Mouse (Mus musculus) CH12.LX (cell line): ENCODE data around the gene Rcn1. TPM values are rescaled to one million over a fixed set of nuclear protein-coding genes. Genes with fewer than 3 reads are reported as not detected.

ENCODE experiments used
- DNase-seq: peaks from one replicate; pipeline ENCODE4 v3.0.0-alpha.2; 2013; ENCODE audit errors: extremely low read depth
- H3K27ac ChIP-seq: 2 replicates; pipeline ENCODE4 v1.5.1; 2012; ENCODE audit warnings: low read depth, mild to moderate bottlenecking, control low read depth, moderate library complexity; ENCODE audit not compliant: insufficient read depth
- H3K27me3 ChIP-seq: replicated peaks from 2 replicates; pipeline ENCODE3; 2012; ENCODE audit warnings: inconsistent platforms
- H3K36me3 ChIP-seq, 2 experiments: replicated peaks in 1 of 2; 2 replicates each; pipeline versions ENCODE3 to v1.6.1; 2012; ENCODE audit warnings: inconsistent platforms in 1 of 2, low read length in 1 of 2, mild to moderate bottlenecking in 1 of 2, mixed read lengths in 1 of 2, moderate library complexity in 1 of 2; ENCODE audit not compliant: control insufficient read depth in 1 of 2, insufficient read depth in 1 of 2
- H3K4me1 ChIP-seq, 2 experiments: 2 replicates each; pipeline ENCODE4 v1.6.1; 2012; ENCODE audit warnings: inconsistent platforms in 1 of 2, moderate library complexity in 1 of 2; ENCODE audit not compliant: insufficient read depth in 2 of 2, control insufficient read depth in 1 of 2
- H3K4me2 ChIP-seq: 2 replicates; pipeline ENCODE4 v1.6.1; 2012; ENCODE audit warnings: low read depth, mild to moderate bottlenecking, control low read depth; ENCODE audit not compliant: poor library complexity, insufficient read depth, severe bottlenecking
- H3K4me3 ChIP-seq, 3 experiments: fragments of 150-350 bp in 1 of 3; sonication (generic) in 1 of 3; replicated peaks in 1 of 3; 2 replicates each; pipeline versions ENCODE3 to v1.5.1; 2011 to 2012; ENCODE audit warnings: low read depth in 2 of 3, low read length in 2 of 3, mild to moderate bottlenecking in 2 of 3, moderate library complexity in 2 of 3, control low read depth in 1 of 3, improper control_type of control experiment in 1 of 3, inconsistent platforms in 1 of 3, mixed read lengths in 1 of 3; ENCODE audit not compliant: poor library complexity in 1 of 3
- H3K79me2 ChIP-seq: replicated peaks from 2 replicates; pipeline ENCODE4 v1.6.1; 2012; ENCODE audit warnings: mild to moderate bottlenecking, moderate library complexity; ENCODE audit not compliant: control insufficient read depth, poor library complexity, insufficient read depth, severe bottlenecking; ENCODE audit errors: extremely low read depth
- H3K9ac ChIP-seq: 2 replicates; pipeline ENCODE4 v1.6.1; 2012; ENCODE audit warnings: low read depth, mild to moderate bottlenecking, control low read depth, moderate library complexity; ENCODE audit not compliant: insufficient read depth
- H3K9me3 ChIP-seq: replicated peaks from 2 replicates; pipeline ENCODE3; 2012; ENCODE audit warnings: low read length, inconsistent platforms, mixed read lengths
- BHLHE40 ChIP-seq: IDR thresholded peaks from 2 replicates; pipeline ENCODE4 v1.6.1; 2011; ENCODE audit warnings: mild to moderate bottlenecking, low read depth, low read length, improper control_type of control experiment
- CHD1 ChIP-seq: IDR thresholded peaks from 2 replicates; pipeline ENCODE4 v1.6.1; 2012; ENCODE audit warnings: low read depth, low read length, improper control_type of control experiment, inconsistent platforms
- CTCF ChIP-seq, 2 experiments: IDR thresholded peaks in 1 of 2; conservative IDR thresholded peaks in 1 of 2; 2 replicates each; pipeline ENCODE4 v1.5.1; 2011 to 2012; ENCODE audit warnings: low read depth in 2 of 2, low read length in 2 of 2, improper control_type of control experiment in 1 of 2, inconsistent platforms in 1 of 2, mild to moderate bottlenecking in 1 of 2, moderate library complexity in 1 of 2
- E2F4 ChIP-seq: IDR thresholded peaks from 2 replicates; pipeline ENCODE4 v1.6.1; 2011; ENCODE audit warnings: low read depth, low read length, improper control_type of control experiment; ENCODE audit not compliant: insufficient replicate concordance
- ELF1 ChIP-seq: IDR thresholded peaks from 2 replicates; pipeline ENCODE4 v1.6.1; 2014; ENCODE audit warnings: low read depth, mild to moderate bottlenecking, inconsistent platforms, low read length, improper control_type of control experiment
- EP300 ChIP-seq: IDR thresholded peaks from 2 replicates; pipeline ENCODE4 v1.6.1; 2011; ENCODE audit warnings: low read length, improper control_type of control experiment
- ETS1 ChIP-seq: conservative IDR thresholded peaks from 2 replicates; pipeline ENCODE4 v1.6.1; 2012; ENCODE audit warnings: low read depth, mild to moderate bottlenecking, inconsistent platforms, low read length, improper control_type of control experiment, moderate library complexity
- HCFC1 ChIP-seq: IDR thresholded peaks from 2 replicates; pipeline ENCODE4 v1.6.1; 2012; ENCODE audit warnings: low read depth, mild to moderate bottlenecking, inconsistent platforms, low read length, improper control_type of control experiment
- IRF4 ChIP-seq: IDR thresholded peaks from 2 replicates; pipeline ENCODE4 v1.6.1; 2014; ENCODE audit warnings: low read depth, mild to moderate bottlenecking, inconsistent platforms, low read length, improper control_type of control experiment
- JUN ChIP-seq: IDR thresholded peaks from 2 replicates; pipeline ENCODE4 v1.6.1; 2011; ENCODE audit warnings: low read depth, mild to moderate bottlenecking, low read length, improper control_type of control experiment, moderate library complexity; ENCODE audit not compliant: insufficient read depth
- JUND ChIP-seq: conservative IDR thresholded peaks from 2 replicates; pipeline ENCODE4 v1.6.1; 2011; ENCODE audit warnings: low read depth, low read length, improper control_type of control experiment
- KAT2A ChIP-seq: IDR thresholded peaks from 2 replicates; pipeline ENCODE4 v1.6.1; 2012; ENCODE audit warnings: low read length, improper control_type of control experiment, inconsistent platforms; ENCODE audit not compliant: insufficient replicate concordance
- MAFK ChIP-seq: IDR thresholded peaks from 2 replicates; pipeline ENCODE4 v1.6.1; 2011; ENCODE audit warnings: low read length, improper control_type of control experiment; ENCODE audit not compliant: insufficient replicate concordance
- MAZ ChIP-seq: IDR thresholded peaks from 2 replicates; pipeline ENCODE4 v1.6.1; 2012; ENCODE audit warnings: low read depth, mild to moderate bottlenecking, inconsistent platforms, low read length, improper control_type of control experiment, moderate library complexity
- MEF2A ChIP-seq: IDR thresholded peaks from 2 replicates; pipeline ENCODE4 v1.6.1; 2014; ENCODE audit warnings: low read depth, mild to moderate bottlenecking, inconsistent platforms, low read length, improper control_type of control experiment, borderline replicate concordance
- MXI1 ChIP-seq: IDR thresholded peaks from 2 replicates; pipeline ENCODE4 v1.6.1; 2011; ENCODE audit warnings: mild to moderate bottlenecking, low read depth, low read length, improper control_type of control experiment
- MYC ChIP-seq: IDR thresholded peaks from 2 replicates; pipeline ENCODE4 v1.6.1; 2011; ENCODE audit warnings: low read depth, mild to moderate bottlenecking, improper control_type of control experiment, low read length
- NELFE ChIP-seq: IDR thresholded peaks from 2 replicates; pipeline ENCODE4 v1.6.1; 2011; ENCODE audit warnings: low read depth, low read length, improper control_type of control experiment
- NRF1 ChIP-seq: IDR thresholded peaks from 2 replicates; pipeline ENCODE4 v1.6.1; 2014; ENCODE audit warnings: low read depth, mild to moderate bottlenecking, inconsistent platforms, low read length, improper control_type of control experiment, moderate library complexity
- PAX5 ChIP-seq: IDR thresholded peaks from 2 replicates; pipeline ENCODE4 v1.6.1; 2012; ENCODE audit warnings: low read length, inconsistent platforms, mixed read lengths
- POLR2A ChIP-seq: IDR thresholded peaks from 2 replicates; pipeline ENCODE4 v1.6.1; 2011; ENCODE audit warnings: low read depth, mild to moderate bottlenecking, improper control_type of control experiment, low read length
- POLR2AphosphoS2 ChIP-seq: IDR thresholded peaks from 2 replicates; pipeline ENCODE4 v1.6.1; 2011; ENCODE audit warnings: low read depth, low read length, improper control_type of control experiment
- RAD21 ChIP-seq: IDR thresholded peaks from 2 replicates; pipeline ENCODE4 v1.6.1; 2011; ENCODE audit warnings: low read depth, mild to moderate bottlenecking, low read length, improper control_type of control experiment, moderate library complexity
- SIN3A ChIP-seq: IDR thresholded peaks from 2 replicates; pipeline ENCODE4 v1.6.1; 2012; ENCODE audit warnings: low read length, improper control_type of control experiment, inconsistent platforms
- SMC3 ChIP-seq: IDR thresholded peaks from 2 replicates; pipeline ENCODE4 v1.6.1; 2011; ENCODE audit warnings: low read depth, low read length, improper control_type of control experiment
- TBP ChIP-seq: conservative IDR thresholded peaks from 2 replicates; pipeline ENCODE4 v1.6.1; 2011; ENCODE audit warnings: low read depth, low read length, improper control_type of control experiment
- USF1 ChIP-seq: IDR thresholded peaks from 2 replicates; pipeline ENCODE4 v1.6.1; 2014; ENCODE audit warnings: low read depth, mild to moderate bottlenecking, inconsistent platforms, low read length, improper control_type of control experiment
- USF2 ChIP-seq: conservative IDR thresholded peaks from 2 replicates; pipeline ENCODE4 v1.6.1; 2011; ENCODE audit warnings: low read depth, low read length, improper control_type of control experiment
- ZC3H11A ChIP-seq: IDR thresholded peaks from 2 replicates; pipeline ENCODE4 v1.6.1; 2012; ENCODE audit warnings: low read depth, mild to moderate bottlenecking, inconsistent platforms, low read length, improper control_type of control experiment
- ZKSCAN1 ChIP-seq: IDR thresholded peaks from 2 replicates; pipeline ENCODE4 v1.6.1; 2012; ENCODE audit warnings: low read depth, inconsistent platforms, low read length, improper control_type of control experiment, borderline replicate concordance
- ZMIZ1 ChIP-seq: IDR thresholded peaks from 2 replicates; pipeline ENCODE4 v1.6.1; 2012; ENCODE audit warnings: low read depth, mild to moderate bottlenecking, inconsistent platforms, low read length, improper control_type of control experiment
- dilution Hi-C: fragments of 300-500 bp; cut with MboI; formaldehyde crosslinking; loops from 2 replicates; pipeline ENCODE4 v1.14.3; 2020; ENCODE audit warnings: low sequenced_read_pairs; ENCODE audit not compliant: extremely low pct_unique_long_range_greater_than_20kb, extremely low pct_ligation_motif_present
- in situ Hi-C: fragments of 300-500 bp; cut with MboI; formaldehyde crosslinking; loops from 3 replicates; pipeline ENCODE4 v1.14.3; 2019; ENCODE audit warnings: low sequenced_read_pairs, low pct_ligation_motif_present, low pct_unique_long_range_greater_than_20kb, mixed read lengths
- polyA plus RNA-seq: library from polyadenylated mRNA; unstranded; fragments of >175 nt; gene quantifications from 2 replicates; pipeline ENCODE4 v1.2.1, GENCODE M21; 2012; ENCODE audit warnings: low read depth; ENCODE audit not compliant: insufficient read length
- total RNA-seq, 2 experiments: library from RNA; depleted of rRNA; stranded (reverse); fragments of 300-350 nt in 1 of 2; fragments of >200 nt in 1 of 2; gene quantifications; 2 replicates each; pipeline ENCODE4 v1.2.3; 2012 to 2014

Rcn1 gene
- total and polyA plus RNA-seq, 3 experiments = 10.5 to 23.4 (median 22.8) TPM

GRCm38 (mm10) chr2:105428467-105428866, 29.3 kb upstream of the Rcn1 start:
- no peak overlapping the region for H3K9ac ChIP-seq
- peaks cover 1% of the 10 kb centered on the region for H3K27me3 ChIP-seq
- dilution Hi-C loops = no loop called here
- H3K9me3 ChIP-seq = no peaks in the 10 kb centered on the region
- no peak overlapping the region for H3K4me2 ChIP-seq
- no peak overlapping the region for H3K4me3 ChIP-seq
- no peak for DNase-seq
- H3K36me3 ChIP-seq = no peaks in the 10 kb centered on the region
- H3K4me1 ChIP-seq = no peaks in the 10 kb centered on the region
- H3K79me2 ChIP-seq = no peaks in the 10 kb centered on the region
- TF ChIP-seq ETS1 (no peak), KAT2A (no peak), NELFE (no peak), POLR2AphosphoS2 (no peak), MYC (no peak), PAX5 (no peak), TBP (no peak), BHLHE40 (no peak), SIN3A (no peak), JUN (no peak)
- H3K27ac ChIP-seq = no peak overlapping the region
- in situ Hi-C loops = loop anchor here (5.0 kb wide), 1 partner anchor 91 kb away; no protein-coding TSS in a partner anchor

- Histone ChIP-seq H3K9ac (no peak overlapping the region), H3K27ac (no peak overlapping the region), H3K4me2 (peak overlapping the region; percentile 77), H3K36me3 (no peaks in the 10 kb centered on the region), H3K9me3 (no peaks in the 10 kb centered on the region), H3K79me2 (no peaks in the 10 kb centered on the region), H3K4me1 (no peaks in the 10 kb centered on the region), H3K4me3 (no peak overlapping the region), H3K27me3 (peaks cover 1% of the 10 kb centered on the region)
- DNase-seq = peak; percentile 71
- TF ChIP-seq POLR2AphosphoS2 (no peak), TBP (no peak), KAT2A (no peak), NELFE (no peak), SMC3 (peak; percentile 97), USF2 (no peak), E2F4 (no peak), BHLHE40 (no peak), MYC (no peak), ZKSCAN1 (no peak), MAZ (no peak), NRF1 (no peak), MAFK (no peak), MXI1 (no peak), JUN (no peak), USF1 (no peak), ELF1 (no peak), PAX5 (no peak), MEF2A (no peak), HCFC1 (no peak), ETS1 (no peak), RAD21 (peak; percentile 74), POLR2A (no peak), JUND (no peak), IRF4 (no peak), CTCF (conservative IDR thresholded peaks at IDR 0.05 in 1 of 2, IDR thresholded peaks at IDR 0.05 in 1 of 2; ENCODE audit: low read depth in 2 of 2, low read length in 2 of 2) (peak; percentile 75 to 92), ZMIZ1 (no peak), CHD1 (no peak), ZC3H11A (peak; percentile 20; the same call in 1 of the 2 replicates), EP300 (no peak)
- in situ Hi-C loops (loop anchor here (5.0 kb wide), 1 partner anchor 91 kb away; no protein-coding TSS in a partner anchor), dilution Hi-C loops (no loop called here)
Measured at GRCm38 (mm10) chr2:105428029-105428428, 28.9 kb upstream of the Rcn1 start.
